Mouse (Mus musculus) monocyte, adult 5-6 weeks (primary cell): ENCODE results near the gene Ddx24. TPM values are rescaled to one million over a fixed set of nuclear protein-coding genes. Genes with fewer than 3 reads are reported as not detected.

Source experiments
- ATAC-seq: fragments of 153-309, 156-312 bp; replicated peaks from 2 replicates; pipeline ENCODE4 v1.8.0; 2017; ENCODE audit warnings: mild to moderate bottlenecking; ENCODE audit not compliant: low TSS enrichment, insufficient number of reproducible peaks, severe bottlenecking, poor library complexity, low FRiP score
- total RNA-seq: library from RNA; stranded (forward); fragments of 200-1000, 200-491, 200-594 nt; gene quantifications from 3 replicates; pipeline ENCODE4 v1.2.3, GENCODE M21; 2017

The Ddx24 gene
- total RNA-seq, 1 experiment from 2014 or later: 105 TPM

- ATAC-seq: no peak
Observed at GRCm38 (mm10) chr12:103360812-103361211, 64.8 kb downstream of the Ddx24 start.

- ATAC-seq: no peak
Observed at GRCm38 (mm10) chr12:103358951-103359801, 66.5 kb downstream of the Ddx24 start.

- no peak for ATAC-seq
Observed at GRCm38 (mm10) chr12:103358216-103358615, 67.4 kb downstream of the Ddx24 start.

Other genes starting within 250 kb of the Ddx24 start
- not detected in 3 replicates for gene Prima1, start 183.7 kb downstream of the Ddx24 start, total RNA-seq
- not detected in 3 replicates for gene Fam181a, start 114.9 kb downstream of the Ddx24 start, total RNA-seq
- gene Asb2, start 69.8 kb downstream of the Ddx24 start, total RNA-seq: 0.96 to 4.0 TPM (median 1.2 TPM) in 3 replicates
- gene Otub2, start 37.1 kb downstream of the Ddx24 start, total RNA-seq: 0.68 to 2.0 TPM (median 1.5 TPM) in 3 replicates
- 1.3 to 3.6 TPM (median 1.4 TPM) in 3 replicates for gene 9330161L09Rik, start 18.0 kb downstream of the Ddx24 start, total RNA-seq
- 33.7 to 72.1 TPM (median 37.1 TPM) in 3 replicates for gene Ifi27, start 8.4 kb upstream of the Ddx24 start, total RNA-seq
- gene Ifi27l2a, start 17.9 kb upstream of the Ddx24 start, total RNA-seq: 199 to 360 TPM (median 283 TPM) in 3 replicates
- gene Ifi27l2b, start 31.4 kb upstream of the Ddx24 start, total RNA-seq: 3.0 TPM in 1 of 3 replicates, not detected in the others
- 0.29 to 0.75 TPM (median 0.39 TPM) in 3 replicates for gene Ppp4r4, start 106.5 kb upstream of the Ddx24 start, total RNA-seq
- gene Serpina10, start 205.6 kb upstream of the Ddx24 start, total RNA-seq: not detected in 3 replicates
- not detected in 3 replicates for gene Serpina6, start 231.4 kb upstream of the Ddx24 start, total RNA-seq